Mouse (Mus musculus): ENCODE measurements around the gene Krtcap3. TPM values are rescaled to one million over a fixed set of nuclear protein-coding genes. Genes with fewer than 3 reads are reported as not detected.

Krtcap3 gene
- polyA plus RNA-seq, 1 experiment from 2014 or later: 4.8 TPM

- Histone ChIP-seq H3K4me2 (ENCODE audit: low read length) (peak within 1 kb of the TSS; percentile 98), H3K27me3 (ENCODE audit: control insufficient read depth, insufficient read depth, low read length) (0 out of 2 replicates have a peak, but pooled peaks cover 3% of the 10 kb centered on the region), H3K9ac (ENCODE audit: low read length) (peak within 1 kb of the TSS; percentile 86), H3K4me1 (ENCODE audit: control insufficient read depth in 2 of 2, insufficient read depth in 2 of 2, low read length in 2 of 2) (peaks cover 5 to 16% of the 10 kb centered on the region in 2 experiments; a peak in 1 of 4 replicates), H3K36me3 (ENCODE audit: control insufficient read depth, insufficient read depth, low read length) (peaks cover 11% of the 10 kb centered on the region; the same call in 1 of the 2 replicates), H3K27ac (replicated peaks in 1 of 2; ENCODE audit: control insufficient read depth in 1 of 2, insufficient read depth in 1 of 2, low read depth in 2 of 2, low read length in 2 of 2) (peak within 1 kb of the TSS in 1 of 2 experiments; percentile 28; a peak in 1 of 4 replicates), H3K4me3 (ENCODE audit: control insufficient read depth in 1 of 2, insufficient read depth in 1 of 2, low read depth in 1 of 2, low read length in 2 of 2) (peak within 1 kb of the TSS; percentile 70 to 80), H3K9me3 (ENCODE audit: control insufficient read depth, low read length) (no peaks in the 10 kb centered on the region)
- under 1% methylated on average over 43 of the region's 46 CpGs for WGBS
- ATAC-seq (ENCODE audit: insufficient number of reproducible peaks, insufficient read depth, low FRiP score, low read depth): peak; percentile 20; the same call in 1 of the 2 replicates
These were observed 44.2 kb downstream of the Krtcap3 start, which contains the start of gene Fndc4 for GRCm38 (mm10) chr5:31295606-31296141. Gene Fndc4 (minus strand): TSS chr5:31296080.

- no peak for ATAC-seq (ENCODE audit: insufficient number of reproducible peaks, insufficient read depth, low FRiP score, low read depth)
- WGBS: 33% methylated on average over 13 of the region's 13 CpGs
These were observed 45.7 kb downstream of the Krtcap3 start, which contains the start of gene Gckr for GRCm38 (mm10) chr5:31297047-31297757. Gene Gckr (plus strand): TSS chr5:31297443.

GRCm38 (mm10) chr5:31297981-31298380, 46.5 kb downstream of the Krtcap3 start:
- H3K4me3 ChIP-seq (ENCODE audit: control insufficient read depth in 1 of 2, insufficient read depth in 1 of 2, low read depth in 1 of 2, low read length in 2 of 2): no peak overlapping the region
- H3K27me3 ChIP-seq (ENCODE audit: control insufficient read depth, insufficient read depth, low read length): 0 out of 2 replicates have a peak, but pooled peaks cover 3% of the 10 kb centered on the region
- no peak overlapping the region for H3K9ac ChIP-seq (ENCODE audit: low read length)
- no peaks in the 10 kb centered on the region for H3K9me3 ChIP-seq (ENCODE audit: control insufficient read depth, low read length)
- no peak overlapping the region for H3K4me2 ChIP-seq (ENCODE audit: low read length)
- WGBS: 80% methylated on average over 3 of the region's 3 CpGs
- no peak for ATAC-seq (ENCODE audit: insufficient number of reproducible peaks, insufficient read depth, low FRiP score, low read depth)
- H3K27ac ChIP-seq (replicated peaks in 1 of 2; ENCODE audit: control insufficient read depth in 1 of 2, insufficient read depth in 1 of 2, low read depth in 2 of 2, low read length in 2 of 2): no peak overlapping the region
- H3K36me3 ChIP-seq (ENCODE audit: control insufficient read depth, insufficient read depth, low read length): peaks cover 5% of the 10 kb centered on the region; the same call in 1 of the 2 replicates
- H3K4me1 ChIP-seq (ENCODE audit: control insufficient read depth in 2 of 2, insufficient read depth in 2 of 2, low read length in 2 of 2): peaks cover 5 to 11% of the 10 kb centered on the region in 2 experiments; a peak in 1 of 4 replicates

More at GRCm38 (mm10) chr5:31297047-31297757, 45.7 kb downstream of the Krtcap3 start, which contains the start of gene Gckr:
- H3K4me2 ChIP-seq (ENCODE audit: low read length): peak within 1 kb of the TSS; percentile 98
- H3K27me3 ChIP-seq (ENCODE audit: control insufficient read depth, insufficient read depth, low read length): 0 out of 2 replicates have a peak, but pooled peaks cover 3% of the 10 kb centered on the region
- no peak within 1 kb of the TSS for H3K9ac ChIP-seq (ENCODE audit: low read length)
- H3K4me3 ChIP-seq (ENCODE audit: control insufficient read depth in 1 of 2, insufficient read depth in 1 of 2, low read depth in 1 of 2, low read length in 2 of 2): no peak within 1 kb of the TSS
- peaks cover 5 to 11% of the 10 kb centered on the region in 2 experiments; a peak in 1 of 4 replicates for H3K4me1 ChIP-seq (ENCODE audit: control insufficient read depth in 2 of 2, insufficient read depth in 2 of 2, low read length in 2 of 2)
- H3K27ac ChIP-seq (replicated peaks in 1 of 2; ENCODE audit: control insufficient read depth in 1 of 2, insufficient read depth in 1 of 2, low read depth in 2 of 2, low read length in 2 of 2): no peak within 1 kb of the TSS
- H3K36me3 ChIP-seq (ENCODE audit: control insufficient read depth, insufficient read depth, low read length): peaks cover 11% of the 10 kb centered on the region; the same call in 1 of the 2 replicates
- no peaks in the 10 kb centered on the region for H3K9me3 ChIP-seq (ENCODE audit: control insufficient read depth, low read length)

- H3K36me3 ChIP-seq (ENCODE audit: control insufficient read depth, insufficient read depth, low read length): 0 out of 2 replicates have a peak, but pooled peaks cover under 1% of the 10 kb centered on the region
- 0 out of 2 replicates have a peak, but pooled peaks cover 3% of the 10 kb centered on the region for H3K27me3 ChIP-seq (ENCODE audit: control insufficient read depth, insufficient read depth, low read length)
- no peak overlapping the region for H3K27ac ChIP-seq (replicated peaks in 1 of 2; ENCODE audit: control insufficient read depth in 1 of 2, insufficient read depth in 1 of 2, low read depth in 2 of 2, low read length in 2 of 2)
- H3K4me1 ChIP-seq (ENCODE audit: control insufficient read depth in 2 of 2, insufficient read depth in 2 of 2, low read length in 2 of 2): peaks cover 5 to 11% of the 10 kb centered on the region in 2 experiments; a peak in 1 of 4 replicates
- 41% methylated on average over 2 of the region's 2 CpGs for WGBS
- H3K9ac ChIP-seq (ENCODE audit: low read length): no peak overlapping the region
- no peak overlapping the region for H3K4me3 ChIP-seq (ENCODE audit: control insufficient read depth in 1 of 2, insufficient read depth in 1 of 2, low read depth in 1 of 2, low read length in 2 of 2)
- no peaks in the 10 kb centered on the region for H3K9me3 ChIP-seq (ENCODE audit: control insufficient read depth, low read length)
- ATAC-seq (ENCODE audit: insufficient number of reproducible peaks, insufficient read depth, low FRiP score, low read depth): no peak
- H3K4me2 ChIP-seq (ENCODE audit: low read length): no peak overlapping the region
These were observed 47.0 kb downstream of the Krtcap3 start for GRCm38 (mm10) chr5:31298486-31298885.

- Histone ChIP-seq H3K4me1 (ENCODE audit: control insufficient read depth in 2 of 2, insufficient read depth in 2 of 2, low read length in 2 of 2) (peaks cover 4% of the 10 kb centered on the region in 2 experiments; a peak in 1 of 4 replicates), H3K9ac (ENCODE audit: low read length) (no peak overlapping the region), H3K27ac (replicated peaks in 1 of 2; ENCODE audit: control insufficient read depth in 1 of 2, insufficient read depth in 1 of 2, low read depth in 2 of 2, low read length in 2 of 2) (no peak overlapping the region), H3K27me3 (ENCODE audit: control insufficient read depth, insufficient read depth, low read length) (0 out of 2 replicates have a peak, but pooled peaks cover 3% of the 10 kb centered on the region), H3K9me3 (ENCODE audit: control insufficient read depth, low read length) (0 out of 2 replicates have a peak, but pooled peaks cover 4% of the 10 kb centered on the region), H3K4me3 (ENCODE audit: control insufficient read depth in 1 of 2, insufficient read depth in 1 of 2, low read depth in 1 of 2, low read length in 2 of 2) (no peak overlapping the region), H3K36me3 (ENCODE audit: control insufficient read depth, insufficient read depth, low read length) (no peaks in the 10 kb centered on the region), H3K4me2 (ENCODE audit: low read length) (no peak overlapping the region)
- 72% methylated on average over 7 of the region's 8 CpGs for WGBS
- no peak for ATAC-seq (ENCODE audit: insufficient number of reproducible peaks, insufficient read depth, low FRiP score, low read depth)
These were observed 50.4 kb downstream of the Krtcap3 start for GRCm38 (mm10) chr5:31301866-31302265.

Other genes with a start within 250 kb of the Krtcap3 start
- gene Atraid, start 203.4 kb upstream of the Krtcap3 start, polyA plus RNA-seq (2014; fragmentation: Nextera tagmentation; extraction: Ambion mirVana): 142 and 156 TPM in 2 replicates
- gene Slc5a6, start 202.8 kb upstream of the Krtcap3 start, polyA plus RNA-seq (2014; fragmentation: Nextera tagmentation; extraction: Ambion mirVana): 6.5 and 7.2 TPM in 2 replicates
- 13.3 and 14.3 TPM in 2 replicates for gene Cad, start 196.9 kb upstream of the Krtcap3 start, polyA plus RNA-seq (2014; fragmentation: Nextera tagmentation; extraction: Ambion mirVana)
- gene Dnajc5g, start 145.4 kb upstream of the Krtcap3 start, polyA plus RNA-seq (2014; fragmentation: Nextera tagmentation; extraction: Ambion mirVana): not detected in 2 replicates
- gene Slc30a3, start 143.5 kb upstream of the Krtcap3 start, polyA plus RNA-seq (2014; fragmentation: Nextera tagmentation; extraction: Ambion mirVana): 0.26 and 0.43 TPM in 2 replicates
- 7.0 and 9.3 TPM in 2 replicates for gene Trim54, start 135.0 kb upstream of the Krtcap3 start, polyA plus RNA-seq (2014; fragmentation: Nextera tagmentation; extraction: Ambion mirVana)
- gene Ucn, start 112.9 kb upstream of the Krtcap3 start, polyA plus RNA-seq (2014; fragmentation: Nextera tagmentation; extraction: Ambion mirVana): not detected in 2 replicates
- gene Mpv17, start 97.4 kb upstream of the Krtcap3 start, polyA plus RNA-seq (2014; fragmentation: Nextera tagmentation; extraction: Ambion mirVana): 98.9 and 111 TPM in 2 replicates
- 1.1 and 2.0 TPM in 2 replicates for gene Gm29609, start 71.8 kb upstream of the Krtcap3 start, polyA plus RNA-seq (2014; fragmentation: Nextera tagmentation; extraction: Ambion mirVana)
- gene Gtf3c2, start 71.5 kb upstream of the Krtcap3 start, polyA plus RNA-seq (2014; fragmentation: Nextera tagmentation; extraction: Ambion mirVana): 39.9 and 42.6 TPM in 2 replicates
- gene Snx17, start 58.5 kb upstream of the Krtcap3 start, polyA plus RNA-seq (2014; fragmentation: Nextera tagmentation; extraction: Ambion mirVana): 118 and 120 TPM in 2 replicates
- gene Eif2b4, start 58.3 kb upstream of the Krtcap3 start, polyA plus RNA-seq (2014; fragmentation: Nextera tagmentation; extraction: Ambion mirVana): 50.7 and 52.5 TPM in 2 replicates
- gene Zfp513, start 49.4 kb upstream of the Krtcap3 start, polyA plus RNA-seq (2014; fragmentation: Nextera tagmentation; extraction: Ambion mirVana): 3.3 and 4.3 TPM in 2 replicates
- gene Ppm1g, start 31.0 kb upstream of the Krtcap3 start, polyA plus RNA-seq (2014; fragmentation: Nextera tagmentation; extraction: Ambion mirVana): 85.4 and 91.1 TPM in 2 replicates
- 124 and 125 TPM in 2 replicates for gene Nrbp1, start 10.8 kb upstream of the Krtcap3 start, polyA plus RNA-seq (2014; fragmentation: Nextera tagmentation; extraction: Ambion mirVana)
- gene Gm9970, start 10.5 kb upstream of the Krtcap3 start, polyA plus RNA-seq (2014; fragmentation: Nextera tagmentation; extraction: Ambion mirVana): 0.41 and 1.1 TPM in 2 replicates
- 22.3 and 28.5 TPM in 2 replicates for gene Ift172, start 39.4 kb downstream of the Krtcap3 start, polyA plus RNA-seq (2014; fragmentation: Nextera tagmentation; extraction: Ambion mirVana)
- gene Fndc4, start 44.4 kb downstream of the Krtcap3 start, polyA plus RNA-seq (2014; fragmentation: Nextera tagmentation; extraction: Ambion mirVana): 21.7 and 22.8 TPM in 2 replicates
- not detected in 2 replicates for gene Gckr, start 45.8 kb downstream of the Krtcap3 start, polyA plus RNA-seq (2014; fragmentation: Nextera tagmentation; extraction: Ambion mirVana)
- gene Zfp512, start 200.7 kb downstream of the Krtcap3 start, polyA plus RNA-seq (2014; fragmentation: Nextera tagmentation; extraction: Ambion mirVana): 32.7 and 34.4 TPM in 2 replicates
- gene 4930548H24Rik, start 234.0 kb downstream of the Krtcap3 start, polyA plus RNA-seq (2014; fragmentation: Nextera tagmentation; extraction: Ambion mirVana): not detected in 2 replicates
- 37.9 and 38.8 TPM in 2 replicates for gene Gpn1, start 243.1 kb downstream of the Krtcap3 start, polyA plus RNA-seq (2014; fragmentation: Nextera tagmentation; extraction: Ambion mirVana)

Data from heart, embryonic 14.5 days (tissue).